Mouse (Mus musculus): ENCODE data around the gene Rnf182.

- TF ChIP-seq CTCF (conservative IDR thresholded peaks at IDR 0.05; ENCODE audit: low read length) (no peak), NANOG (IDR thresholded peaks at IDR 0.05; ENCODE audit: borderline replicate concordance, low read length) (no peak), POU5F1 (IDR thresholded peaks at IDR 0.05; ENCODE audit: borderline replicate concordance, low read length) (no peak)
Observed at GRCm38 (mm10) chr13:43666920-43667319, 51.4 kb downstream of the Rnf182 start.

All from E14TG2a.4 (cell line).